28 mouse cellular contexts compared by ENCODE assay signal in the genomic region with DNA sequence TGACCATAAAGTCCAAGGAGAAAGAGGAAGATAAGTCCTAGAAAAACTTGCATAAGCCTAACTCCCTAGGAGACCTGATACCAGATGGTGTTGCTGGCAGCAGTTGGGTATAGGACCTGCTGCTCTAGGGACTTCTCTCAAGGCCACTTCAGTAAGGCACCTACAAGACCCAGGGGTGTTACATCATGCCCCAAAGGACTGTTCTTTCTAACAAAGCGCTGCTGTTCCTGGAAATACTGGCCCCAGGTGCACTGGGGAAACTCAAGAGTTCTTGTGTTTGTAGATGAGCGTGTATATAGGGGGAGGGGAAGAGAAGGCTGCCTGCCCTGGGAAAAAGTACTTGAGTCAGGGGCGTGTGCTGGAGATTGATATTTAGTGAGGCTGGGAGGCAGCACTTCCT. TPM values are rescaled to one million over a fixed set of nuclear protein-coding genes. Genes with fewer than 3 reads are reported as not detected.
DNase-seq lines count a peak whose midpoint lies in the region; ATAC-seq and TF ChIP-seq lines count a peak whose summit lies in the region.
"Had no signal": no experiment of that assay in that cellular context is flagged by ENCODE, and none has a peak within 500 bp of the region (broad histone marks: within the 10 kb centered on the region; RNA-seq: fewer than 3 reads in every experiment).

No protein-coding gene starts in this region.

- no peaks in the 10 kb centered on the region for H3K27me3 ChIP-seq in lung, postnatal 0 days (replicated peaks; ENCODE audit: insufficient read depth, low read length)
- H3K27me3 ChIP-seq in forebrain, embryonic 10.5 days (ENCODE audit: poor library complexity, severe bottlenecking), result no peaks in the 10 kb centered on the region
- H3K27me3 ChIP-seq: kidney, embryonic 15.5 days; midbrain, embryonic 15.5 days; neural tube, embryonic 12.5 days had no signal

- H3K9ac ChIP-seq in lung, postnatal 0 days (replicated peaks; ENCODE audit: low read depth), result no peak overlapping the region
- H3K9ac ChIP-seq: kidney, embryonic 15.5 days; liver, embryonic 14.5 days; midbrain, embryonic 15.5 days; neural tube, embryonic 12.5 days had no signal

- H3K4me3 ChIP-seq in lung, postnatal 0 days (ENCODE audit: low read depth, low read length), result no peak overlapping the region
- H3K4me3 ChIP-seq in forebrain, embryonic 10.5 days, result no peak overlapping the region
- H3K4me3 ChIP-seq: gastrocnemius, adult 2 months; kidney, embryonic 15.5 days; midbrain, embryonic 10.5 days; midbrain, embryonic 15.5 days; neural tube, embryonic 12.5 days had no signal

- TF ChIP-seq EP300 in lung, postnatal 0 days (IDR thresholded peaks at IDR 0.05), result no peak

- H3K9me3 ChIP-seq in lung, postnatal 0 days (ENCODE audit: low read length), result no peaks in the 10 kb centered on the region
- no peaks in the 10 kb centered on the region for H3K9me3 ChIP-seq in forebrain, embryonic 10.5 days
- H3K9me3 ChIP-seq: kidney, embryonic 15.5 days; midbrain, embryonic 10.5 days; midbrain, embryonic 15.5 days; neural tube, embryonic 12.5 days had no signal

- H3K36me3 ChIP-seq in lung, postnatal 0 days (ENCODE audit: insufficient read depth, low read length), result no peaks in the 10 kb centered on the region
- H3K36me3 ChIP-seq in forebrain, embryonic 10.5 days (replicated peaks), result no peaks in the 10 kb centered on the region
- H3K36me3 ChIP-seq: kidney, embryonic 15.5 days; midbrain, embryonic 10.5 days; midbrain, embryonic 15.5 days; neural tube, embryonic 12.5 days had no signal

- TF ChIP-seq CTCF in lung, postnatal 0 days (IDR thresholded peaks at IDR 0.05), result no peak

- ATAC-seq in lung, postnatal 0 days, result peak; percentile 68
- ATAC-seq in granulocyte monocyte progenitor cell, adult 5-6 weeks (replicated peaks; ENCODE audit: poor library complexity, severe bottlenecking), result peak; percentile 53
- ATAC-seq: forebrain, embryonic 16.5 days; hindbrain, embryonic 16.5 days; midbrain, embryonic 15.5 days had no signal

- no peak overlapping the region for H3K27ac ChIP-seq in lung, postnatal 0 days (ENCODE audit: low read length)
- H3K27ac ChIP-seq in forebrain, embryonic 10.5 days, result no peak overlapping the region
- H3K27ac ChIP-seq: gastrocnemius, adult 2 months; kidney, embryonic 15.5 days; liver, embryonic 14.5 days; macrophage; midbrain, embryonic 10.5 days; midbrain, embryonic 15.5 days; neural tube, embryonic 12.5 days had no signal

- no peak overlapping the region for H3K4me2 ChIP-seq in lung, postnatal 0 days (replicated peaks; ENCODE audit: low read depth, low read length)
- H3K4me2 ChIP-seq: kidney, embryonic 15.5 days; midbrain, embryonic 15.5 days; neural tube, embryonic 12.5 days had no signal

- peak; percentile 45 for DNase-seq in adrenal gland, postnatal 10 days
- no peak for DNase-seq in adrenal gland, adult 18-20 months (ENCODE audit: low spot score in 2 of 2)
- peak; percentile 58 for DNase-seq in lung, postnatal 0 days (ENCODE audit: low spot score)
- no peak for DNase-seq in lung, postnatal 4 days
- no peak for DNase-seq in heart, postnatal 4 days
- no peak for DNase-seq in forebrain, embryonic 10.5 days (ENCODE audit: extremely low spot score, low spot score)
- DNase-seq: adrenal gland, adult 8-10 months; cerebellum, adult 8-10 months; cerebellum, postnatal 25 days; gastrocnemius, adult 2 months; gastrocnemius, postnatal 36 days; heart, postnatal 14 days; kidney, adult 18-20 months; kidney, postnatal 25 days; liver; right cerebral cortex, adult 18-20 months; spleen, adult 18-20 months; thymus, adult 2 months; thymus, postnatal 4 days had no signal

- H3K4me1 ChIP-seq in lung, postnatal 0 days (ENCODE audit: insufficient read depth, low read depth, low read length), result peaks cover 10% of the 10 kb centered on the region; the same call in 1 of the 2 replicates
- H3K4me1 ChIP-seq in forebrain, embryonic 10.5 days, result peaks cover 12% of the 10 kb centered on the region
- H3K4me1 ChIP-seq: midbrain, embryonic 15.5 days had no signal

- 45% methylated on average over 3 of the region's 3 CpGs for WGBS in lung, postnatal 0 days
- WGBS in forebrain, embryonic 10.5 days, result 79% methylated on average over 3 of the region's 3 CpGs

RNA-seq across cellular contexts. Expression of gene Pde8a, which starts 16.6 kb away (rescaled TPM):
- total RNA-seq in adrenal gland, postnatal 10 days (2021), result 10 to 100 TPM; 29.9 to 31.0 TPM
- total RNA-seq in adrenal gland, adult 18-20 months (2021), result 10 to 100 TPM; 30.2 to 40.6 TPM
- 6.1 and 6.5 TPM in 2 replicates for polyA plus RNA-seq in lung, postnatal 0 days (2015; fragmentation: Nextera tagmentation; extraction: Ambion mirVana)
- 3.4 and 9.3 TPM in 2 replicates for total RNA-seq in granulocyte monocyte progenitor cell, adult 5-6 weeks (2014; fragmentation: Nextera tagmentation)
- 1.8 and 6.2 TPM in 2 replicates for total RNA-seq in granulocyte monocyte progenitor cell, adult 5-6 weeks (2017)
- total RNA-seq in heart, postnatal 4 days (2021), result 10 to 100 TPM; 15.3 to 17.0 TPM
- polyA plus RNA-seq in forebrain, embryonic 10.5 days (2016; fragmentation: Nextera tagmentation; extraction: Ambion mirVana), result 1.6 and 2.0 TPM in 2 replicates

Comparison
In these comparisons a context has a peak if more than half of its experiments do, and no peak if none do; other contexts are left out.
1. DNase-seq: peak in adrenal gland, postnatal 10 days (single experiment) and lung, postnatal 0 days (single experiment); none in adrenal gland, adult 18-20 months (0 of 2), lung, postnatal 4 days (0 of 2), heart, postnatal 4 days (single experiment) and forebrain, embryonic 10.5 days (single experiment).